Mouse (Mus musculus) intestine, embryonic 14.5 days (tissue): Measurements from ENCODE around the gene Grsf1. TPM values are rescaled to one million over a fixed set of nuclear protein-coding genes. Genes with fewer than 3 reads are reported as not detected.
A peak's percentile ranks its signal among the peaks of the same experiment; 100 is the strongest.

Source experiments
- ATAC-seq: fragments of 200-750 bp; cut with Nextera tagmentation; replicated peaks from 2 replicates; pipeline ENCODE4 v1.8.0; 2017; ENCODE audit warnings: low read depth, moderate number of reproducible peaks, moderate TSS enrichment, moderate library complexity; ENCODE audit not compliant: low FRiP score, low TSS enrichment
- DNase-seq: peaks from one replicate; pipeline ENCODE4 v3.0.0-alpha.2; 2018; ENCODE audit warnings: low spot score
- H3K27ac ChIP-seq: fragments of 300-500 bp; sonication (generic); 2 replicates; pipeline ENCODE4 v1.5.1; 2014; ENCODE audit warnings: low read depth, mild to moderate bottlenecking, control low read depth
- H3K27me3 ChIP-seq: fragments of 300-500 bp; sonication (generic); replicated peaks from 2 replicates; pipeline ENCODE4 v1.6.1; 2014; ENCODE audit warnings: low read length, control low read depth; ENCODE audit not compliant: control insufficient read depth, insufficient read depth
- H3K36me3 ChIP-seq: fragments of 300-500 bp; sonication (generic); 2 replicates; pipeline ENCODE4 v1.6.1; 2014; ENCODE audit warnings: low read length, control low read depth; ENCODE audit not compliant: control insufficient read depth, insufficient read depth
- H3K4me1 ChIP-seq: fragments of 300-500 bp; sonication (generic); replicated peaks from 2 replicates; pipeline ENCODE4 v1.6.1; 2014; ENCODE audit warnings: low read length, control low read depth, mixed read lengths; ENCODE audit not compliant: control insufficient read depth, insufficient read depth
- H3K4me2 ChIP-seq: fragments of 300-500 bp; sonication (generic); 2 replicates; pipeline ENCODE4 v1.6.1; 2014; ENCODE audit warnings: low read length
- H3K4me3 ChIP-seq: fragments of 300-500 bp; sonication (generic); 2 replicates; pipeline ENCODE4 v1.5.1; 2014; ENCODE audit warnings: low read depth, low read length, control low read depth, mixed read lengths
- H3K9ac ChIP-seq: fragments of 300-500 bp; sonication (generic); 2 replicates; pipeline ENCODE4 v1.6.1; 2014; ENCODE audit warnings: mild to moderate bottlenecking, low read length
- H3K9me3 ChIP-seq: fragments of 300-500 bp; sonication (generic); 2 replicates; pipeline ENCODE4 v1.6.1; 2016; ENCODE audit warnings: low read length, control low read depth; ENCODE audit not compliant: control insufficient read depth
- WGBS: fragments of 180-500 bp; shearing (Covaris S2); extraction: QIAGEN DNeasy Blood & Tissue Kit; methylation state at CpG from one replicate; pipeline ENCODE4 v1.1.7; 2014; 5-methylcytosine and 5-hydroxymethylcytosine counted together
- polyA plus RNA-seq: library from polyadenylated mRNA; unstranded; fragments of >200 nt; fragmentation: Nextera tagmentation; extraction: Ambion mirVana; gene quantifications from 2 replicates; pipeline ENCODE4 v1.2.1, GENCODE M21; 2014

Gene Grsf1
- 58.5 and 59.5 TPM in 2 replicates for polyA plus RNA-seq

GRCm38 (mm10) chr5:88675443-88676387 is at the start of gene Grsf1:
Gene Grsf1, minus strand, starts transcription at chr5:88676171.
- H3K9me3 ChIP-seq, result no peaks in the 10 kb centered on the region
- peaks cover 24% of the 10 kb centered on the region for H3K36me3 ChIP-seq
- H3K27me3 ChIP-seq, result no peaks in the 10 kb centered on the region
- ATAC-seq, result peak; percentile 91
- under 1% methylated on average over 126 of the region's 127 CpGs for WGBS
- H3K4me1 ChIP-seq, result peaks cover 6% of the 10 kb centered on the region
- peak within 1 kb of the TSS; percentile 84 for H3K4me2 ChIP-seq
- H3K9ac ChIP-seq, result peak within 1 kb of the TSS; percentile 97
- H3K27ac ChIP-seq, result peak within 1 kb of the TSS; percentile 96
- peak within 1 kb of the TSS; percentile 90 for H3K4me3 ChIP-seq
- peak; percentile 95 for DNase-seq

DNA sequence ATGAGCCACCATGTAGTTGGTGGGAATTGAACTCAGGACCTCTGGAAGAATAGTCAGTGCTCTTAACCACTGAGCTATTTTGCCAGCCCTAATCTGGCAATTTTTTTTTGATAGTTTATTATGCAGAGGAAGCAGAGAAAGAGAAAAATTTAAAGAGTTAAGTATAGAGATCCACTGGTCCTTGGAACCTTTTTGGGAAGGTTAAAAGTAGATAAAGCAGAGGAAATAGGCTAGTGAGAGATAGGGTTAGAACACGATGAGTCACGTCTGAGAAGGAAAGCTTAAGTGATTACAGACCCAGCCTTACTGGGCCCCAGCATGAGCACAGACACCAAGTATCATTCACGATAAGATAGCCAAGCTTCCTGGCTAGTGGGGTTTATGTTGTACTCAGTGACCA is 48.1 kb upstream of the Grsf1 start:
- DNase-seq, result no peak
- no peak overlapping the region for H3K4me2 ChIP-seq
- WGBS, result 61% methylated on average over 3 of the region's 3 CpGs
- H3K9ac ChIP-seq, result no peak overlapping the region
- no peak overlapping the region for H3K27ac ChIP-seq
- H3K4me3 ChIP-seq, result no peak overlapping the region
- no peaks in the 10 kb centered on the region for H3K36me3 ChIP-seq
- peaks cover 21% of the 10 kb centered on the region for H3K4me1 ChIP-seq
- ATAC-seq, result no peak
- H3K9me3 ChIP-seq, result no peaks in the 10 kb centered on the region
- no peaks in the 10 kb centered on the region for H3K27me3 ChIP-seq

DNA sequence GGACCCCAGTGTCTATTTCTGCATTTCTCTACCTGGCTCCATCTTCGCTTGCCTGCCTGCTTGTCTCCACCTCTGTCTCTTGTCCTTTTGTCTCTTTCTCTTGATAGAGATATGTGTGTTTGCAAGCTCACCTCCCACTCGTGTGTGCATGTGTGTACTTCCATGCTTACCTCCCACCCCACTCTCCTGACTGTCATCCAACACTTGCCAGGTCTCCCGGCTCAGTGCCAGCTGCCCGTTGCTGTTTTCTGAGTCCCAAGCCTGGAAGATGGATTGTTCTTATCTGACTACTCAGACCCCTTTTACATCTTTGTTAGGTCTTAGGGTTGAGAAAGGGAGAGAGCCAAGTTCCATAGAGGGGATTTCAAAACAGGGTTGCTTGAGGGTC is 46.2 kb upstream of the Grsf1 start:
- peak overlapping the region; percentile 50 for H3K4me2 ChIP-seq
- H3K36me3 ChIP-seq, result no peaks in the 10 kb centered on the region
- no peak for DNase-seq
- H3K27me3 ChIP-seq, result no peaks in the 10 kb centered on the region
- no peaks in the 10 kb centered on the region for H3K9me3 ChIP-seq
- peak overlapping the region; percentile 94 for H3K4me3 ChIP-seq
- peaks cover 21% of the 10 kb centered on the region for H3K4me1 ChIP-seq
- no peak for ATAC-seq
- WGBS, result 10% methylated on average over 4 of the region's 4 CpGs
- peak overlapping the region; percentile 95 for H3K9ac ChIP-seq
- no peak overlapping the region for H3K27ac ChIP-seq

- Histone ChIP-seq H3K36me3 (no peaks in the 10 kb centered on the region), H3K4me1 (peaks cover 21% of the 10 kb centered on the region), H3K9ac (peak overlapping the region; percentile 95), H3K4me3 (peak overlapping the region; percentile 94), H3K4me2 (peak overlapping the region; percentile 50), H3K27ac (peak overlapping the region; percentile 95; the same call in 1 of the 2 replicates), H3K27me3 (no peaks in the 10 kb centered on the region), H3K9me3 (no peaks in the 10 kb centered on the region)
- WGBS, result 1% methylated on average over 31 of the region's 31 CpGs
- no peak; the same call in 1 of the 2 replicates for ATAC-seq
- no peak for DNase-seq
Observed at GRCm38 (mm10) chr5:88721565-88722212, 45.7 kb upstream of the Grsf1 start.

DNA sequence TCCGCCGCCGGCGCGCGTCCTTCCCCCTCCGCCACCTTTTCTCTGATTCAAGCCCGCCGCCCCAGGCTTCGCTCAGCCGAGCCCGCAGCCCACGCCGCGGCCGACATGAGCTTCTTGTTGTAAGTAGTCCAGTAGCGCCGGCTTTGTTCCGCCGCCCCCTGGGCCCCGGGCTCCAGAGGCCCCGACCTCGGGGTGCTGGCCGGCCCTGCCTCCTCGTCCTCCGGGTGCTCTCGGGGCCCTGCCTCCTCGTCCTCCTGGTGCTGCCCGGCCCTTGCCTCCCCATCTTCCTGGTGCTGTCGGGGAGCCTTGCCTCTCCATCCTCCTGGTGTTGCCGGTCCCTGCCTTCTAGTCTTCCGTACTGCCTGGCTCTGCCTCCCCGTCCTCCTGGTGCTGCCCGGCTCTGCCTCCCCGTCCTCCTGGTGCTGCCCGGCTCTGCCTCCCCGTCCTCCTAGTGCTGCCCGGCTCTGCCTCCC is 45.1 kb upstream of the Grsf1 start:
- Histone ChIP-seq H3K4me3 (peak overlapping the region; percentile 94), H3K4me2 (peak overlapping the region; percentile 50), H3K27me3 (no peaks in the 10 kb centered on the region), H3K9ac (peak overlapping the region; percentile 95), H3K9me3 (no peaks in the 10 kb centered on the region), H3K27ac (peak overlapping the region; percentile 95), H3K4me1 (peaks cover 21% of the 10 kb centered on the region), H3K36me3 (no peaks in the 10 kb centered on the region)
- ATAC-seq (peak; percentile 80), DNase-seq (no peak)
- under 1% methylated on average over 30 of the region's 38 CpGs for WGBS

- Histone ChIP-seq H3K9ac (peak within 1 kb of the TSS; percentile 95), H3K27ac (peak within 1 kb of the TSS; percentile 95), H3K27me3 (no peaks in the 10 kb centered on the region), H3K36me3 (no peaks in the 10 kb centered on the region), H3K9me3 (no peaks in the 10 kb centered on the region), H3K4me1 (peaks cover 21% of the 10 kb centered on the region), H3K4me2 (peak within 1 kb of the TSS; percentile 50), H3K4me3 (peak within 1 kb of the TSS; percentile 94)
- ATAC-seq, result peak; percentile 99
- under 1% methylated on average over 53 of the region's 54 CpGs for WGBS
- DNase-seq, result peak; percentile 97
Observed at GRCm38 (mm10) chr5:88720116-88721002, 44.4 kb upstream of the Grsf1 start, which contains the start of gene Mob1b. Gene Mob1b, plus strand, starts transcription at chr5:88720855.

- H3K4me2 ChIP-seq, result no peak overlapping the region
- WGBS, result 88% methylated on average over 2 of the region's 2 CpGs
- no peak for DNase-seq
- peaks cover 2% of the 10 kb centered on the region; the same call in 1 of the 2 replicates for H3K4me1 ChIP-seq
- H3K27me3 ChIP-seq, result no peaks in the 10 kb centered on the region
- no peak overlapping the region for H3K9ac ChIP-seq
- H3K4me3 ChIP-seq, result no peak overlapping the region
- ATAC-seq, result no peak
- H3K36me3 ChIP-seq, result no peaks in the 10 kb centered on the region
- H3K27ac ChIP-seq, result no peak overlapping the region
- no peaks in the 10 kb centered on the region for H3K9me3 ChIP-seq
Observed at GRCm38 (mm10) chr5:88716983-88717382, 41.0 kb upstream of the Grsf1 start.

DNA sequence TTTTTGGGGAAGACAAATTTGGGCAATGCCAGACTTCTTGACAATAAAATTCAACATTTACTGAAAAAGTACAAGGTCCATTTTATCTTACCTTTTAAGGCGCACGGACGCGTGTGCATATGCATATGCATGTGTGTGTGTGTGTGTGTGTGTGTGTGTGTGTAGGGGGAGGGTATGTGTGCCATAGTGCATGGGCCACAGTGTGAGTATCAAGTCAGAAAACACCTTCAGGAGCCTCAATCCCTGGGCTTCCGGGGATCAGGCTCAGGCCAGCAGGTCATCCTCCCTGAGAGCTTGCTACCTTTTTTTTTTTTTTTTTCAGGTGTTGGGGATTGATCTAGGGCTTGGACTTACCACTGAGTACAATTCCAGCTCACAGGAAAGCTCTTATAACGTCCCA is 36.4 kb upstream of the Grsf1 start:
- DNase-seq (no peak), ATAC-seq (no peak)
- Histone ChIP-seq H3K9me3 (no peaks in the 10 kb centered on the region), H3K27ac (peak overlapping the region; percentile 71), H3K4me3 (no peak overlapping the region), H3K4me2 (no peak overlapping the region; the same call in 1 of the 2 replicates), H3K9ac (no peak overlapping the region), H3K4me1 (peaks cover 7% of the 10 kb centered on the region; the same call in 1 of the 2 replicates), H3K36me3 (no peaks in the 10 kb centered on the region), H3K27me3 (no peaks in the 10 kb centered on the region)
- WGBS, result 63% methylated on average over 6 of the region's 6 CpGs
